Mouse (Mus musculus): ENCODE results near the gene Maf.

- TF ChIP-seq GATA1 (IDR thresholded peaks at IDR 0.05; ENCODE audit: borderline replicate concordance, low read length) (no peak), FLI1 (IDR thresholded peaks at IDR 0.05; ENCODE audit: low read length) (no peak)
Measured at GRCm38 (mm10) chr8:115711106-115711505, 3.5 kb upstream of the Maf start.

All from megakaryocyte, embryonic 14.5 days (primary cell).